Mouse (Mus musculus): ENCODE data around the gene Thbs1.
A peak's percentile ranks its signal among the peaks of the same experiment; 100 is the strongest.

The Thbs1 gene

DNA sequence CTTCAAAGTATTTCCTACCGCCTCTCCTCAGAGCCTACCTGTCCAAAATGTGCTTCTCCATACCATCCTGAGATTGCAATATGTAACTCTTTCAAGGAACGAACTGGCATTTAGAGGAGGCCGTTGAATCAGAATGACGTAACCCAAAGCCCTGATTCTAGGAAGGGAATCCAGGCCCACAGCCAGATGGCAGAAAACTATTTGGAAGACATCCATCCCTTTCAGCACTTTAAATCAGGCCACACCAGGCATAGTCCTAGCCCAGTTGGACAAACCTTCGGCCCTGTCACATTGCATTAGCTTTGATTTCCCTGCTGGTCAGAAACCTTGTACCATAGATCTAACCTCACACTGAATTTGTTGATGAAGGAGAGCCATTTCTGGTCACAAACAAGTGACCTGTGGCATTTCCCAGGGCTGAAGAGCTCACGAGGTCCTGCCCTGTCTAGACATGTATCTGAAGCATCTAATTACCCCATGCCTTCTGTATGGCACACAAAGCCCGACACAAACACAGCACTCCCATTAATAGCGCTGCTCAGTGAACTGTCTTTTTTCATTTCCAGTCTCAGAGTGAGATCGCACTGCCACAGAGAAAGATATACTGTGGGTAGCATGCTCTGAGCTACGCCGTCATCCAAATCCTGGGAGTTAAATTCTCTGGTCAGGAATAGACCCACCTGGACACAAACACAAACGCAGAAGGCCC, 38.3 kb downstream of the Thbs1 start:
- DNase-seq = peak; percentile 48

GRCm38 (mm10) chr2:118158095-118158494, 46.4 kb downstream of the Thbs1 start:
- no peak for DNase-seq

GRCm38 (mm10) chr2:118159126-118159525, 47.5 kb downstream of the Thbs1 start:
- DNase-seq = no peak

DNA sequence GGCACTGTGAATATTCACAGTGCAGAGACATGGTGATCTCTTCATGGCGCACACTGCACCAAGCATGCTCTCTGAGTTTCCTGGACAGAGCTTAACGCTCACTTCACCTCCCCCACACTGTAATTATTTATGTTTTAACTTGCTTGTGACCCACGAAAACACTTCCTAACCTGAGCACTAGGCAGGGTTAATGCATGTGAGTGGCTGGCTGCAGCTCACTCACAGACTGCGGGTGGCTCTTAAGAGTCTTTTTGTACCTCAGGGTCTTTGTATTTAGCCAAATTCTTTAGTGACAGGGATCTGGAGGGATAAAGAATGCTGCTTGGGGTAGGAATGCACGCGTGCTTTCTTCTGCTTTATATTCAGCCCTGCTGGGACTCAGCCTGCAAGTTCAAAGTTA, 48.9 kb downstream of the Thbs1 start:
- no peak for DNase-seq

DNA sequence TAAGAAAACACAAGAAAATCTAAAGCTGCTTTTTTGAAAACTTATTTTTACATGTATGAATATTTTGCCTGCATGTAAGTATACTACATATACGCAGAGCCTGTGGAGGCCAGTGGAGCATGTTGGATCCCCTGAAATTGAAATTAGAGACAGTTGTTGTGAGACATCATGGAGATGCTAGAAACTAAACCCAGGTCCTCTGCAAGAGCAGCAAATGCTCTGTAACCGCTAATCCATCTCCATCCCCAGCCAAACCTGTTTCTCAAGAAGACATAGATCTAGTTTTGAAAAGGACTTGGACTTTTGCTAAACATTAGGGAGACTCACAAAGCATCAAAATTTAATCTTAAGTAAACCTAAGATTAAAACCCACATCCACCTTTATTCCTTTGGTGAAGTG, 49.3 kb downstream of the Thbs1 start:
- no peak for DNase-seq

GRCm38 (mm10) chr2:118162486-118162885, 50.8 kb downstream of the Thbs1 start:
- no peak for DNase-seq

DNA sequence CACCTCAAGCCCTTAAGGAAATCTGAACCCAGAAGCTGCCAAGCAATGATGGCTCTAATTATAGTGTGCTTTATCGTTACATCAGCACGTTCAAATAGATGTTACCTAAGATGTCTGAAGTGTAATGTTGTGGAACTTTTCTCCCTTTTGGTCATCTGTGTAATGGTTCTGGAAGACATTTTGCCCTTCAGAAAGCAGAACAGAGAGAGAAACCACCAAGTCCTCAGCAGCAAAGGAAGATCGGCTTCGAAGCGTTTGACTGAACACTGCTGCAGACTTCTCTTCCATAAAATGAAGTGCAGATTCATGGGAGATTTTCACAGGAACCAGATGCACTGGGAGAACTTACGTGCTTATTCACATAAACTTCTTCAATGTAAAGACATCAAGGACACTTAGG, 52.5 kb downstream of the Thbs1 start:
- no peak for DNase-seq

- DNase-seq = no peak
Observed at GRCm38 (mm10) chr2:118165691-118166090, 54.0 kb downstream of the Thbs1 start.

- DNase-seq = no peak
Observed at GRCm38 (mm10) chr2:118167731-118168130, 56.1 kb downstream of the Thbs1 start.

- no peak for DNase-seq
Observed at GRCm38 (mm10) chr2:118168225-118168624, 56.5 kb downstream of the Thbs1 start.

GRCm38 (mm10) chr2:118174558-118175383, 63.1 kb downstream of the Thbs1 start:
- DNase-seq = no peak

Data from right cerebral cortex, postnatal 14 days (tissue).